Mouse (Mus musculus) mouse embryonic stem cell (cell line): Measurements from ENCODE around the gene Dnajc5.

ENCODE experiments used
- in situ Hi-C, 2 experiments: fragments of 300-500 bp; cut with MboI; formaldehyde crosslinking; loops; 1 replicate in 1 of 2; 3 replicates in 1 of 2; pipeline ENCODE4 v1.14.3; 2019 to 2020; ENCODE audit warnings: low sequenced_read_pairs in 2 of 2, low pct_unique_long_range_greater_than_20kb in 1 of 2, mixed read lengths in 1 of 2; ENCODE audit not compliant: unreplicated experiment in 1 of 2

Gene Dnajc5

DNA sequence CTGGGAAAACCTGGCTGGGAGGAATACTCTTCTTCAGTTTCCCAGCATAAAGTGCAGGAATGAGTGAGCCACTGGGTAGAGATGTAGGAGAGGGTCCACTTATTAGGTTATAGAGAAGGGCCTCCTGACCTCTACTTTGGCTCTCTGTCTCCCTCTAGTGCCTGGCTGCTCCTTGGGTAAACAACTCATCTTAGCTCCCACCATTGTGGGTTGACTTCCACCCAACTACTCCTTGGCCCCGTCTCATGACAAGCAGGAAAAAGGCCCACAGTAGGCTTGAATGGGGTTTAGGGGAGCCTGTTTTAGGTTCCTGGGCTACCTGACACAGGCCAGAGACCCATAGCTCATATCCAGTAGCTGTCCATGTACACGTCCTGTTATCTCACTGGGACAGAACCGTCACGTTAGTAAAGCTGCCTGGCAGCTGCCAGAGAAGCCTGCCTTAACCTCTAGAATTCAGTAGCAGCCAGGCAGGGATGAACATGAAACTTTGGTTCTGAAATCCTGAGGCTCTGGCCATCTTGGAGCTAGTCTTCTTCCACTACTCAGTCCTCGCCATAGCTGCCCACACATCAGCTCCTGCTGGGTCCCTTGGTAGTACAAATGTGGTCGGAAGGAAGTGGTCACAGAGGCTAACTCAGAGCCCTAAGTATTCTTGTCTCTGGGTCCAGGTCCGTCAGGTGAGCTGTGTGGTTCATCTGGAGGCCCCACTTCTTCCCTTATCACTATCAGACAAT, 48.2 kb downstream of the Dnajc5 start:
- in situ Hi-C loops = no loop called here

GRCm38 (mm10) chr2:181569856-181570255, 49.6 kb downstream of the Dnajc5 start:
- in situ Hi-C loops = loop anchor here in 1 of 2 experiments (10.0 kb wide), 1 partner anchor 175 kb away; no protein-coding TSS in a partner anchor

DNA sequence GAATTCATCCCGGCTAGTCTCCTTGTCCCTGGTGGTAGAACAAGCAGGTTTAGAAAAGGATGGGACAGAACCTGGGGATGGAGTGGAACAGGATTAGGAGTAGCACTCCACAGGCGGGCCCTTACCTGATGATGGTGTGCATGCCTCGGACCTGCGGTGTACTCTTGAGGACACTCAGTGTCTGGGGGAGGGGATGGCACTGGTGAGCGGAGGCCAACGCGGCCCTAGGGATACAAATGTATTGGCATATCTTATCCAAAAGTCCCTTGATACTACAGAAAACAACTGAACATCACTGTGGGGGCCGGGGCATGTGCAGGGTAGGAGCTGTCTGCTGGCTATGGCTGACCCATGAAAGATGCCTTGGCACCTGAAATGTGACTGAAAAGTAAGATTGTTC, 50.1 kb downstream of the Dnajc5 start:
- in situ Hi-C loops = loop anchor here in 1 of 2 experiments (10.0 kb wide), 1 partner anchor 176 kb away; no protein-coding TSS in a partner anchor

GRCm38 (mm10) chr2:181570921-181571595, 50.8 kb downstream of the Dnajc5 start:
- in situ Hi-C loops = loop anchor here in 1 of 2 experiments (10.0 kb wide), 1 partner anchor 176 kb away; no protein-coding TSS in a partner anchor

GRCm38 (mm10) chr2:181571941-181572670, 51.8 kb downstream of the Dnajc5 start:
- in situ Hi-C loops = loop anchor here in 1 of 2 experiments (10.0 kb wide), 1 partner anchor 177 kb away; no protein-coding TSS in a partner anchor

DNA sequence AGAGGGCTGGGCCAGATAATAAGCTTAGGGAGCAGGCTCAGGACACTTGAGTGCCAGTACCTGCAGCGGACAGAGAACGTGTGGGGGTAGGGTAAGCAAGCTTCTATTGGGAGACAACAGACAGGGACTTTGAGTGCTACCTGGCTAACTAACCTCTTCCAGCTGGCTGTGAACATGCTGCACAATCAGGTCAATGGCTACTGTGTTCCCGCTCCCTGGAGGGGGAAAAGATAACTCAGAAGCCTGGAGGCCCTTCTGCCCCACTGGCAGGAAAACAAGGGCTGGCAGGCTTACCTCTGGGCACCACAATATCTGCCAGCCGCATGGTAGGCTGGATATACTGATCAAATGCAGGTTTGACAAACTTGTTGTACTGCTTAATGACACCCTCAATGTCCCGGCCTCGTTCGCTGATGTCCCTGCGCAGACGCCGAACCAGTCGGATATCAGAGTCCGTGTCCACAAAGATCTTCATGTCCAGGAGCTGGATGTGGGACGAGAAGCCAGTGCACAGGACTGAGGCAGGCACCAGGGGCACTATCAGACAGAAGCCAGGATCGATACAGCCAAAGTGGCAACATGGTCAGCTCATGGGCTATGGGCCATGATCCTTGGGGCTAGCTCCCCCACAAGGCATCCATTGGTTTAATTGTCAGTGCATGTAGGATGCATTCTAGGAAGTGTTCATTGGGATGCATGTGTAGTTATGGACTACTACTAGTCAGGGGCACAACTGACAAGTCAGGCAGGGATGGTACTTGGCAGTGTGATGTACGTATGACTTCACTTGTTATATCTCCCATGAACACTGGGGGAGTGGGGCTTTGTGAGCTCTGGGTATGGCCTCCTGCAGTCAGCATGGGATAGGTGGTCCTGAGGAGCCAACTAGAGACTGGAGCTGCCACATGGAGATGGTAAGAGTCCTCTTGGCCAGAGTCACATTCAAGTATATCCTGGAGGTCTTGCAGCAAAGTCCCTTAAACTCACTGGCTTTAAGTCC, 52.9 kb downstream of the Dnajc5 start:
- in situ Hi-C loops = loop anchor here in 1 of 2 experiments (10.0 kb wide), 1 partner anchor 178 kb away; no protein-coding TSS in a partner anchor

DNA sequence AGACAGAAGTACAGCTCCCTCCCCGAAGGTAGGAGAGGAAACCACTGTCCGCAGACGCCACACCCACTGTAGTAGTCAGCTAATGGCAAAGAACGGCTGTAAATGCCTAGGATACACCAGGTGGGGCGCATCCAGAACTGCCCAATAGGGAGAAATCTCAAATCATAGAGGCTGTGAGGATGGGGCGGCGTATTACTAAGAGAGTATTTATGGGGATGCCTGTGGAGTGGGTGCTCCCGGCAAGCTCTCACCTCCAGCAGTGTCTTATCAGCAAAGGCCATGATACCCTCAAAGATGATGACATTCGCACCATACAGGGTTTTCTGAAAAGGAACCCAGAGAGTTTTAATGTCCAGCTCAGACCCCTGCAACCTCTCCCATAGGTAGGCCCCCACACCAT, 53.7 kb downstream of the Dnajc5 start:
- in situ Hi-C loops = loop anchor here in 1 of 2 experiments (10.0 kb wide), 1 partner anchor 179 kb away; no protein-coding TSS in a partner anchor

DNA sequence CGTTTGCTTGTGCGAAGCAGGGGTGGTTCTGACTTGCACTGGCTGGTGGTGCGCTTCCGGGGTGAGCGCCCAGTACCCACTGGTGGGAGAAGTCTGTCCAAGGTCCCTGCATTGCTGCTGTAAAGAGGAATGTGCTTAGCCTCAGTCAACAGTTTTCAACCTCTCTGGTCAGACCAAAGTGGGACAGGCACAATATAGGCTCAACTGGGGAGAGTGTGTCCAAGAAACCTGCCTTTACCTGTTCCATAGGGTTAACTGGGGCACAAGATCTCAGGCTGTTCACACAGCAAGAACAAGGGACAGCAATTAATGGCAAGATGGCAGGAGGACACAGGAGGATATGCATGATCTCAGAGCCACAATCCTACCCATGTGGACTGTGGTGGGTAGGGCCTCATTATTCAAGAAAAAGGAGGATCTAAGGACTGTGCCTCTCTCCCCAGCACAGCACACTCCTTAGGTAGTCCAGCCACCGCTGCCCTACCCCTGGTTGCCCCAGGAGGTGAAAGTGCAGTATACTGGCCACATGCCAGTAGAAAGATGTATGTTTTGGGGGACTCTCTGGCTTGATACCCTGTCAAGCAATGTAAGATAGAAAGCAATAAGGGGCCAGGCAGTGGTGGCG, 54.7 kb downstream of the Dnajc5 start:
- in situ Hi-C loops = loop anchor here in 1 of 2 experiments (10.0 kb wide), 1 partner anchor 180 kb away; no protein-coding TSS in a partner anchor

DNA sequence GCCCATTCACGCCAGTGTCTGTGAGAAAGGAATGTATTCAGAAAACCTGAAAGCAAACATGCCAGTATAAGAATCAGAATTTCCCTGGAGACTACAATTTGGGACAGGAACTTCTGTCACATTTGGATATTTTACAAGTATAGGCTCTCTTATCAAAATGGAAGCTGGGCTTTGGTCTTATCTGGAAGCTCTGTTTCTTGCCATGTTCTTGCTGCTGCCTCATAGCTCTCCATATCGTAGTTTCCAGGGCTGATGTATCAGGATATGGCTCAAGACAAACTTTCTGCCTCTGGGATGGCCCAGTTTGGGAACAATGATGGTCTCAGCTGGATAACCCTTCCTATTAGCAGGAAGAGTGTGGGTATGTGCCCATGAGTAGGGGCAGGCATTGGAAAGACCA, 56.3 kb downstream of the Dnajc5 start:
- in situ Hi-C loops = loop anchor here in 1 of 2 experiments (10.0 kb wide), 1 partner anchor 182 kb away; no protein-coding TSS in a partner anchor

DNA sequence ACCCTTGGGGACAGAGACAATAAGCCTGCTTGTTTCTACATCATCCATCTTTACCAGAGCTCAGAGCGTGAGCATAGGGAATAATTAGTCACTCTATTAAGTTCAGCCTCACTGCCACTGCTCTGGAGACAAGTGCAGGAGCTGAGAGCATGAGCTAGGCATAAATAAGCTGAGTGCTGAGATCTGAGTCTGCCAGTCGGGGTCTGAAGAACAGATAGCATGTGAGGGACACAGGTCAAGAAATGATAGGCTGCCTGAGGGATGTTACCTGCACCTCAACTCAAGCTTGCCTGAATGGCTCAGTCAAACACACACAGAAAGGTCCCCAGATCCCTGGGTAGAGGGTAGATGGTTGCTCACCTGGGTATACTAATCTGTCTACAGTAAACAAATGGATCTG, 56.8 kb downstream of the Dnajc5 start:
- in situ Hi-C loops = loop anchor here in 1 of 2 experiments (10.0 kb wide), 1 partner anchor 182 kb away; no protein-coding TSS in a partner anchor

- in situ Hi-C loops = loop anchor here in 1 of 2 experiments (10.0 kb wide), 1 partner anchor 183 kb away; no protein-coding TSS in a partner anchor
Observed at GRCm38 (mm10) chr2:181577981-181578581, 57.8 kb downstream of the Dnajc5 start.

DNA sequence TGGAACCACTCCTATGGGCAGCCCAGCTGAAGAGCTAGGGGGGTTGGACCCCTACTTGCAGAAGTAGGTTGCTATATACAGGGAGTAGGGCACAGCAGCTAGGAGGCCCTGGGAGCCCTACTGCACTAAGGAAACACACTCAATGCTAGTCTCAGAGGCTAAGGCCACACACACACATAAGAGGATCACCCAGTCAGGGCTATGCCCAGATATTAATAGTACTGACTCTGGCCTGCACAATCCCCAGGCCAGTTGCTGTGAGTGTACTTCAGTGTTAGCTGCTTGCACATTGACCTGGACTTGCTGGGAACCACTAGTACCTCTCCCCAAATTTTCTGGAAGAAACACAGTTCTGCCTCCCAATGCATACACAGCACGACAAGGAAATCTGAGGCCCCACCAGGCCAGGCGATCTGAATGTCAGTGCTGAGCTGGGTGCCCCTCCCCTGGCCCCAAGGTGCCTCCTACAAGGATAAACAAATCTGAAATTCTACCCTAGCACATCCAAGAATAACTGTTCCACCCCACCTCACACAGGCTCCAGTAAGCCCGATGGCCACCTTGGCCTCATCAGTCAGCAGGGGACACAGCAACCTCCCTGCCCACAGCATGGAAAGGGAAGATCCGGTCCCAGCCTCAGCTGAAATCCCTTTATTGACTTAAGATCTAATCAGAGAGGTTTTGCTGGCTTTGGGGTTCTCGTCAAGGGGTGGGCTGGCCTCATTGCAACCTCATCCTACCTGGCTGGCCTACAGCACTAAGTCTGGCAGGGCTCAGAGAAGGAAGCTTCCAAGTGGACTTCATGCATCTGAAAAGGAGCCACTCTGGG, 58.7 kb downstream of the Dnajc5 start:
- in situ Hi-C loops = loop anchor here in 1 of 2 experiments (10.0 kb wide), 1 partner anchor 184 kb away; no protein-coding TSS in a partner anchor

DNA sequence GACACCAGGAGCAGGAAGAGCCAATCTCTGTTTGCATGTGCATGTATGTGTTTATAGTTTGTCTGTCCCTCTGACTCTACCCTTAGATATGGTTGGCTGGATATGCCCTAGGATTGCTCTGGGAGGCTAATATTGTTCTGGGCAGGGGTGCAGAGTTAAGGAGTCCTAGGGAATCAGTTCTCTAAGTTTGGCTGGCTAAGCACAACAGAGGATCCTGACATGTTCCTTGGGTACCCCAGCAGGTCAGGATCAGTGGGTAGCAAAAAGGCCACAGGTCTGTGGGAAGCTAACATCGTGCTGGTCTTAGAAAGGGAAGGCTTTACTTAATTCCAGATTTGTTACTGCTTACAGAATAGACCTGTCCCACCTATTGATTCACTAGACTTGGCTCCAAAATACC, 59.4 kb downstream of the Dnajc5 start:
- in situ Hi-C loops = loop anchor here in 1 of 2 experiments (10.0 kb wide), 1 partner anchor 185 kb away; no protein-coding TSS in a partner anchor

GRCm38 (mm10) chr2:181580131-181580772, 60.0 kb downstream of the Dnajc5 start:
- in situ Hi-C loops = no loop called here

- in situ Hi-C loops = no loop called here
Observed at GRCm38 (mm10) chr2:181581016-181581401, 60.7 kb downstream of the Dnajc5 start.
